Mouse (Mus musculus) Patski (cell line): ENCODE results near the gene Gabbr2. TPM values are rescaled to one million over a fixed set of nuclear protein-coding genes. Genes with fewer than 3 reads are reported as not detected.

Experiments used
- ATAC-seq: fragments of 100-300 bp; one replicate; pipeline ENCODE4 v1.8.0; 2021
- CTCF ChIA-PET: fragments of 350-600 bp; sonication (Branson Sonifier 250); formaldehyde crosslinking; loops from one replicate; lab custom pipeline; 2022; ENCODE audit warnings: inconsistent platforms; lab: Charles Lee
- POLR2A ChIA-PET: fragments of 350-600 bp; sonication (Branson Sonifier 250); formaldehyde crosslinking; loops from one replicate; lab custom pipeline; 2022; ENCODE audit warnings: antibody characterized with exemption, inconsistent platforms; lab: Charles Lee
- DNase-seq: peaks from one replicate; pipeline ENCODE4 v3.0.0-alpha.2; 2011; ENCODE audit warnings: low read depth, low spot score
- H3K27me3 ChIP-seq: fragments of 371-371 bp; one replicate; pipeline ENCODE4 v1.5.1; 2021
- CTCF ChIP-seq: fragments of 100-300 bp; IDR thresholded peaks from one replicate; pipeline ENCODE4 v1.5.1; 2021
- in situ Hi-C: fragments of 300-500 bp; cut with MboI; formaldehyde crosslinking; loops from 3 replicates; pipeline ENCODE4 v1.11.1; 2018; ENCODE audit warnings: low pct_unique_long_range_greater_than_20kb, mixed read lengths
- polyA plus RNA-seq: library from polyadenylated mRNA; unstranded; gene quantifications from one replicate; pipeline ENCODE4 v1.2.3, GENCODE M21; 2021

The Gabbr2 gene
- polyA plus RNA-seq, 1 experiment from 2014 or later, result not detected

DNA sequence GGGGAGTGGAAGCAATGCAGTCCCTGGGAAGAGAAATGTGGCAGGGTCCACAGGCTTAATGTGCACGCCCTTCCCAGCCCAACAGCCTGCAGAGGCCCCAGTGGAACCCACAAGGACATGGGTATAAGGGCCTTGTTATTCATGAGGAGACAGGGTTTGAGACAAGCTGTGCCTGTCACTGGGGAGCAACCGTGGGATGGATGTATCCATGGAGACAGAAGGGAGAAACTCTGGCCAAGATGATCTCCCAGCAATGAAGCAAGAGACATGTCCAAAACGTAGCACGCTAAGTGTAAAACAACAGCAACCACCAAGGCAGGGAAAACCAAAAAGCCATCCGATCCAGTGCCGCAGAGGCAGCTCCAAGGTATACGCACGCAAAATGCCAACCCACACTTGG is 246.1 kb downstream of the Gabbr2 start:
- ATAC-seq (no peak), DNase-seq (no peak)
- ChIA-PET POLR2A (no interaction called here), CTCF (no interaction called here)
- no peak for TF ChIP-seq CTCF
- in situ Hi-C loops, result no loop called here
- H3K27me3 ChIP-seq, result no peaks in the 10 kb centered on the region

DNA sequence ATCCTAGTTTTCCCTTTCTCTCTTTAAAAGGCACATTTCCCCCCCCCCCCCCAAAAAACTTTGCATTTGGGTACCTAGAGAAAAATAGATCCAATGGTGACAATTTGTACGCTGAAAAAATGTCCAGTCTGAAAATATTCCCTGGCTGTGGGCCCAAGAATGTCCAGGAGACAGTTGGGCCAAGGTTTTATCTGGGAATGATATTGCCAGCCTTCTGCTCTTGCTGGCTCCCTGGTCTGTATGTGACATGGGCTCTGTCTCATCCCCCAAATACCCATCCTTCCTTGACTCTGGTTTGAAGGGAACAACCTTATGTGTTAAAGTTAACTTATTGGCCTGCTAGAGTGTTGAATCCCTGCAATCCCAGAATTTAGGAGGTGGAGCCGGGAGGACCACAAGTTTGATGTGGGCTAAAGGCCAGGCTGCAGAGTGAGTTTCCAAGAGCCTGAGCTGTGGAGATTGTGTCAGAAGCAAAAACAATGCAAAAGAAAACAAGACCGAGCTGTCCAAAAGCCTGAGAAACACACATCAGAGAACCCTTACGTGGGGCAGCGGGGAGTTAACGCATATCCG is 247.0 kb downstream of the Gabbr2 start:
- no peak for TF ChIP-seq CTCF
- CTCF ChIA-PET, result no interaction called here
- no peaks in the 10 kb centered on the region for H3K27me3 ChIP-seq
- in situ Hi-C loops, result no loop called here
- no peak for ATAC-seq
- POLR2A ChIA-PET, result no interaction called here
- DNase-seq, result no peak

DNA sequence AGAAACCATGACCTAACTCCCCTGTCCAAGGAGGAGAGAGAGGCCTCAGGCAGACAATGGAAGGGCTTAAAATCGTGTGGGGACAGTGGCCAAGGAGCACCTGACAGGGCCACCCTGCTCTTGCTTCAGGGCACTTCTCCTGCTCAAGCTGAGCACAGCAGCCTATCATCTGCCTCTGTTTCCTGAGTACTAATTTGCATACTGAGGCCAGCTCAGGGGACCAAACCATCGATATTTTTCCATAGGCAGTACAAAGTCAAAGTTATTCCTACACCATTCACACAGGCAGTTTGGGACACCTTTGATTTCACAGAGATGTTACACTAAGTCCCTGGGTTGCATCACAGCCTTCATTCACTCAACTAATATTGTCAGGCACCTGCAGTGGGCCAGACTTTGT is 249.1 kb downstream of the Gabbr2 start:
- no peaks in the 10 kb centered on the region for H3K27me3 ChIP-seq
- ATAC-seq (no peak), DNase-seq (no peak)
- in situ Hi-C loops, result no loop called here
- POLR2A ChIA-PET, result no interaction called here
- CTCF ChIA-PET, result no interaction called here
- no peak for TF ChIP-seq CTCF

DNA sequence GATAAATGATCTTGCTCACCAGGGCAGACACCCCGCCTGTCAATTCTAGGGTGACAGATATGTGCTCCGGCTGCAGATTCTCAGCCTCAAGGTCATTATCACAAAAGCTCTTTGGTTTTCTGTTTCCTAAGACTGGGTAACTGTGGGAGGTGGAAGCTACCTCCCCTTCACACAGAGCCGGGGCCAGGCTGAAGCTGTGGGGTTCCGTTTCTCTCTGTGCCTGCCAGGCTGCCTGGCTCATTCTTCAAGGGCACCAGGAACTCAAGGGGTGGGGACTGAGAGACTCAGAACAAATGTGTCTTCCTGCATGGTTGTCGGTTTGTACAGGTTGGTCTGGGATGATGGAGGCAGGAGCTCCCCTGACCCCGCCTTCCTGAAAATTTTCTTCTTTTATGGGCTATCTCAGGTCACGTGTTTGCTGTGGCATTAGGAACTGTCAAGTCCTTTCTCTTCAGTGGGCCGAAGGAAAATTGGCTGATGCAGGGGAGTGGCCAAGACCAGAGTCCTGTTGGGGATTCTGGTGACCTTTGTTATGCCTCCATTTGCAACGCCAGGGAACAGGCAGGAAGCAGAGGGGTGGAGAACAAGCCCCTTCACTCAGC is 254.7 kb downstream of the Gabbr2 start:
- CTCF ChIA-PET, result no interaction called here
- no peak for TF ChIP-seq CTCF
- no peaks in the 10 kb centered on the region for H3K27me3 ChIP-seq
- POLR2A ChIA-PET, result no interaction called here
- DNase-seq, result no peak
- in situ Hi-C loops, result no loop called here
- ATAC-seq, result no peak

DNA sequence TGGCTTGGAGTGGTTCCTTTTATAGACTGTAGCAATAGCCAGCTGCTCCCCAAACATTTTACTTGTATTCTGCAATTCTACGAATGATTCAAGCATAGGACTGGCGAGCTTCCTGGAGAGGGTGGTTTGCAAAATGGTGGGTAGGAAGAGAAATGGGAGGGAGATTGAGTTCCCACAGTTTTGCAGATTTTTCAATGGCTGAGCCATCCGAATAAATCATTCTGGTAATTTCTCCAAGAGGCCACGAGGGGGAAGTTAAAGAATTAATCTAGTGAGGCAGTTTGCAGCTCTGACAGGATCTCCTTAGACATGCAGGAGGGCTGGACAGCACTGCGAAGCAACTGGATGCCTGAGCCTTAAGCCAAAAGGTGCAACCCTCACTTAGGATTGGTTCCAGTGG is 256.8 kb downstream of the Gabbr2 start:
- no peak for TF ChIP-seq CTCF
- POLR2A ChIA-PET, result no interaction called here
- H3K27me3 ChIP-seq, result no peaks in the 10 kb centered on the region
- no peak for ATAC-seq
- CTCF ChIA-PET, result no interaction called here
- in situ Hi-C loops, result no loop called here
- no peak for DNase-seq

DNA sequence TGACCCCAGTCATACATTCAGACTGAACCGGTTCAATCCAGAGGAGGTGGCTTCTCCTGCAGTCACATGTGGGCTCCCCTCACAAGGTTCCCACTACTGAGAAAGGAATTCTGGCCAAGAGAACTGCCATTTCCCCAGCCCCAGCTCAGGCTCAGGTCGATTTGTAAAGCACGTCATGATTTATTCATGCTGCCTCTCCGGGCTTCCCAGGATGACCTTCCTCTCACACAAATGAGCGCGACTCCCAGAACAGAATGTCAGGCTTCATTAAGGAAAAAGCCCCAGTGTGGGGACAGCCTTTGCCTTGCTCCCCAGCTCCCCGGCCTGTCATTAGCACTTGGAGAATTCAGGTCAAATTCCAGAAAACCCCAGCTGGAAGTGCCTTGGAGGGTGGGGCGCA is 260.1 kb downstream of the Gabbr2 start:
- no peak for TF ChIP-seq CTCF
- CTCF ChIA-PET, result interaction anchor here (1.0 kb wide), 1 partner anchor 12 kb away, joined by 3 read pairs; no protein-coding TSS in a partner anchor
- POLR2A ChIA-PET, result no interaction called here
- in situ Hi-C loops, result no loop called here
- DNase-seq (no peak), ATAC-seq (no peak)
- H3K27me3 ChIP-seq, result no peaks in the 10 kb centered on the region

DNA sequence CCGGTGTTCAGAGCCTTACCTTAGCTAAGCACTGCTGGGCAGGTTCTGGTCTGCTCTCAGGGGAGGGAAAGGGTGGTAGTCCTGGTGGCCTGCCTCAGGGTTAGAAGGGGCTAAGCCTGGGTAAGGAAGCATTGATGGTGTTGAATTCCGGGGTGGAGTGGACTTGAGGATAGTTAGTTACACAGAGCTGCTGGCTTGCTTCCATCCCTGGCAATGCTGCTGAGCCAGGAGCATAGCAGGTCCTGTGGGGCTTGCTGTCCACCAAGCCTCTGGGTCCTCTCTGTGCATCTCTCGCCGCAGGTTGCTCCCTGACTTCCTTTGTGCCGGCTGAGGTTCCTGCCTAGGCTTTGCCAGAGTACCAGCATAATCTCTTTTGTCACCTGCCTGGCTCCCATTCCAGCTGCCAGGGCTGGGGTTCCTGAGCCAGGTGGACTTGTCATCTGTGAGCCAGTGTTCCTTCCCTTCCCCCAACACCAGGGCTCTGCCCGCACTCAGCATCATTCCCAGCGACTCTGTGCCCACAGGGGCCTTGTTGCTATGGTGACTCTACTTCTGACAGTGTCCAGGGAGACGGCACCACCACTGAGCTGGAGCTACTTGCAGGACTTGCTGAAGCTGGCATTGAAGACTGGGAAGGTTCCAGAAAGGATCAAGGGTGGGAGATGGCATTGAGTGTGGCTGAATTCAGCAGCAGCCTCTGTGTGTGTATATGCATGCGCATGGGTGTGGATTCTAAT is 262.2 kb downstream of the Gabbr2 start:
- no peaks in the 10 kb centered on the region for H3K27me3 ChIP-seq
- DNase-seq (no peak), ATAC-seq (no peak)
- no peak for TF ChIP-seq CTCF
- ChIA-PET CTCF (no interaction called here), POLR2A (no interaction called here)
- in situ Hi-C loops, result no loop called here

DNA sequence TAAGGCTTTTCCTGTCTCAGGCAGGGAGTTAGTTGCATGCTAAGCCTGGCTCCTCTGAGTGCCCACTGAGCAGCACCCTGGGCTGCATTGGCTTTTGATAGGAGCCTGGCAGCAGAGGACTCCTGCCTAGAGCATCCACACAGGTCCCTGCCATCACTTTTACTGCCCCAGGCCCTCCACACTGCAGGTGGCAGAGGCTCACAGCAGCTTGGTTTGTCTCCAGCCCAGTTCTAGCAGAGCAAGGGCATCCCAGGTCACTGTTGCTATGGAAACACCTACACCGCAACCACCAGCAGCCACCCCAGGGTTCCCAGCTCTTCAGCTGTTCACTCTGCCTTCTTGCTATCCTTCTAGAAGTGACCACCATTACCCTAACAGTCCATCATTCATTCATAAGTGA is 263.4 kb downstream of the Gabbr2 start:
- ATAC-seq, result no peak
- POLR2A ChIA-PET, result no interaction called here
- CTCF ChIA-PET, result no interaction called here
- DNase-seq, result no peak
- in situ Hi-C loops, result no loop called here
- TF ChIP-seq CTCF, result no peak
- H3K27me3 ChIP-seq, result no peaks in the 10 kb centered on the region

DNA sequence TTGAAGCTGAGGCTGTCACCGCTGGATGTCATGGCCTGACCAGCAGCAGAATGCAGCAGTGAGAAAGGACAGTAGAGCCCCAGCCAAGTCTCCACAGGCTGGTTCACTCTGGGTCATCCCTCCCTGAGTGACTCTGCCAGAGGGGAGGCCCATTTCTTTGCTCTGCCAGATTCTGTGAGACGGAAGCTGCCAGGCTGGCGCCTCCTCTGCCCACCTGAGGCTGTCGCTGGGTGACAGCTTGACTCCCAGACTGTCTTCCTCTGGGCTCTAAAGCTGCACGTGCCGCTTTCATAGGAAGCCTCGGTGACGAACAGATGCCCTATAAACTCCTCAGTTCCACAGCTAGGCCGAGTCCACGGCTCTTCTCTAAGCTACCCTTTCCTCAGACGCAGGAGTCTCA is 264.5 kb downstream of the Gabbr2 start:
- DNase-seq, result no peak
- POLR2A ChIA-PET, result no interaction called here

DNA sequence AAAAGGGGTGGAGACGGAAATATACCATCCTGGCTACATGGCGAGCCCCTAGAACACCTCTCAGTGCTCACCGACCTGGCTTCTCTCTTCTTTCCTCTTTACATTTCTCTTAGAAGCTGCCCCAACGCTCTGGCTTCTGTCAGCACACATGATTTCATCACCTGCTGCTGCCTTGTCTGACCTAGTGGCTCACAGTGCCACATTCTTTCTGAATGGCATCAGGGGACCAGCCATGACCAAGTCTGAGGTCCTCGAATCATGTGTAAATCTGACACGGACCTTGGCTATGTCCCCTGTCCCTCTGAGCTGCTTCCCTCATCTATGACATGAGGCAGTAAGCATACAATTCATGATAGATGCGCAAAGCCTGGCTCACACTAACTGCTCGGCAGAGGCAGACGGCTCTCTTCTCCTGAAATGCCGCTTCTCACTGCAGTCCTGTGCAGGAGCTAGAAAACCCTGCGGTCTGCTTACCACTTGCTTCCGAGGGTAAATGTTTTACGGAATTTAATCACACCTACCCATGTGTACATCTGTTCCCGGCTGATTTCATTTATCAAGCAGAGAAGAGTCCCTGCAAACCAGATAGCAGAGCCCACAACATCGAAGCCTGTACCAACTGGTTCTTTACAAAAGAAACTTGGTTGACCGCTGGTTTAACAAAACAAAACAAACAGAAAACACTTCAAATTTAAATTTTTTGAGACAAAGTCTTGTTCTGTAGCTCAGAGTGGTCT is 270.7 kb downstream of the Gabbr2 start:
- H3K27me3 ChIP-seq, result peaks cover 15% of the 10 kb centered on the region
- POLR2A ChIA-PET, result no interaction called here
- CTCF ChIA-PET, result interaction anchor here (1.4 to 1.6 kb wide), 2 partner anchors 11 to 109 kb away, joined by 3 read pairs; no protein-coding TSS in a partner anchor
- in situ Hi-C loops, result no loop called here
- TF ChIP-seq CTCF, result no peak
- ATAC-seq (no peak), DNase-seq (no peak)

More for the DNA sequence above, 264.5 kb downstream of the Gabbr2 start:
- H3K27me3 ChIP-seq, result no peaks in the 10 kb centered on the region
- no peak for TF ChIP-seq CTCF
- ATAC-seq, result no peak
- in situ Hi-C loops, result no loop called here
- CTCF ChIA-PET, result no interaction called here
